Mouse (Mus musculus) heart, embryonic 11.5 days (tissue): ENCODE results near the gene Kif16b. TPM values are rescaled to one million over a fixed set of nuclear protein-coding genes. Genes with fewer than 3 reads are reported as not detected.
"Not testable (repeated sequence)": the region's sequence is repeated elsewhere in the genome, so short reads cannot be mapped to it uniquely, and the experiment has no call there.

ENCODE experiments used
- ATAC-seq: fragments of 200-750 bp; cut with Nextera tagmentation; replicated peaks from 2 replicates; pipeline ENCODE4 v1.8.0; 2017; ENCODE audit warnings: moderate library complexity; ENCODE audit not compliant: insufficient number of reproducible peaks, low FRiP score, low TSS enrichment
- H3K27ac ChIP-seq: fragments of 300-500 bp; sonication (generic); 2 replicates; pipeline ENCODE4 v1.5.1; 2014; ENCODE audit warnings: mild to moderate bottlenecking, low read depth, low read length
- H3K27me3 ChIP-seq: fragments of 300-500 bp; sonication (generic); 2 replicates; pipeline ENCODE4 v1.6.1; 2014; ENCODE audit warnings: mild to moderate bottlenecking, low read length, mixed read lengths; ENCODE audit not compliant: control insufficient read depth, insufficient read depth
- H3K36me3 ChIP-seq: fragments of 300-500 bp; sonication (generic); 2 replicates; pipeline ENCODE4 v1.6.1; 2014; ENCODE audit warnings: mild to moderate bottlenecking, low read length, moderate library complexity, mixed read lengths; ENCODE audit not compliant: control insufficient read depth, insufficient read depth
- H3K4me1 ChIP-seq: fragments of 300-500 bp; sonication (generic); 2 replicates; pipeline ENCODE4 v1.6.1; 2014; ENCODE audit warnings: low read length; ENCODE audit not compliant: control insufficient read depth, insufficient read depth
- H3K4me2 ChIP-seq: fragments of 300-500 bp; sonication (generic); 2 replicates; pipeline ENCODE4 v1.6.1; 2014; ENCODE audit warnings: mild to moderate bottlenecking, moderate library complexity
- H3K4me3 ChIP-seq: fragments of 300-500 bp; sonication (generic); 2 replicates; pipeline ENCODE4 v1.5.1; 2014; ENCODE audit warnings: low read depth, low read length
- H3K9ac ChIP-seq: fragments of 300-500 bp; sonication (generic); 2 replicates; pipeline ENCODE4 v1.6.1; 2014; ENCODE audit warnings: mild to moderate bottlenecking, low read depth, low read length, moderate library complexity
- H3K9me3 ChIP-seq: fragments of 300-500 bp; sonication (generic); replicated peaks from 2 replicates; pipeline ENCODE4 v1.6.1; 2016; ENCODE audit warnings: low read length; ENCODE audit not compliant: control insufficient read depth
- WGBS: fragments of 180-500 bp; shearing (Covaris S2); extraction: QIAGEN DNeasy Blood & Tissue Kit; methylation state at CpG from one replicate; pipeline ENCODE4 v1.1.7; 2014; ENCODE audit not compliant: insufficient replicate concordance; 5-methylcytosine and 5-hydroxymethylcytosine counted together
- polyA plus RNA-seq: library from polyadenylated mRNA; unstranded; fragments of >200 nt; fragmentation: Nextera tagmentation; extraction: Ambion mirVana; gene quantifications from 2 replicates; pipeline ENCODE4 v1.2.1, GENCODE M21; 2014

Kif16b gene
- polyA plus RNA-seq, 1 experiment from 2014 or later: 7.6 TPM

GRCm38 (mm10) chr2:142596176-142597170 lies 304.9 kb downstream of the Kif16b start:
- no peak overlapping the region for H3K4me2 ChIP-seq
- no peaks in the 10 kb centered on the region for H3K9me3 ChIP-seq
- H3K27me3 ChIP-seq: no peaks in the 10 kb centered on the region
- 72% methylated on average over 17 of the region's 17 CpGs for WGBS
- H3K4me1 ChIP-seq: no peaks in the 10 kb centered on the region
- no peaks in the 10 kb centered on the region for H3K36me3 ChIP-seq
- no peak overlapping the region for H3K4me3 ChIP-seq
- no peak for ATAC-seq
- no peak overlapping the region for H3K27ac ChIP-seq
- no peak overlapping the region for H3K9ac ChIP-seq

GRCm38 (mm10) chr2:142590938-142591337 lies 310.4 kb downstream of the Kif16b start:
- Histone ChIP-seq H3K36me3 (no peaks in the 10 kb centered on the region), H3K27ac (0 out of 2 replicates have a peak overlapping the region, but pooled peaks have one; percentile 22), H3K4me3 (no peak overlapping the region), H3K4me1 (peaks cover 3% of the 10 kb centered on the region; the same call in 1 of the 2 replicates), H3K9ac (no peak overlapping the region), H3K27me3 (no peaks in the 10 kb centered on the region), H3K9me3 (no peaks in the 10 kb centered on the region), H3K4me2 (no peak overlapping the region)
- ATAC-seq: peak; percentile 48; the same call in 1 of the 2 replicates

- 0 out of 2 replicates have a peak overlapping the region, but pooled peaks have one; percentile 22 for H3K27ac ChIP-seq
- H3K4me1 ChIP-seq: peaks cover 3% of the 10 kb centered on the region; the same call in 1 of the 2 replicates
- H3K36me3 ChIP-seq: no peaks in the 10 kb centered on the region
- no peaks in the 10 kb centered on the region for H3K9me3 ChIP-seq
- H3K4me2 ChIP-seq: no peak overlapping the region
- WGBS: 50% methylated on average over 6 of the region's 6 CpGs
- H3K4me3 ChIP-seq: no peak overlapping the region
- no peak for ATAC-seq
- H3K27me3 ChIP-seq: no peaks in the 10 kb centered on the region
- H3K9ac ChIP-seq: no peak overlapping the region
These were observed 311.0 kb downstream of the Kif16b start for GRCm38 (mm10) chr2:142590284-142590724.

- no peak overlapping the region for H3K4me3 ChIP-seq
- no peak overlapping the region for H3K9ac ChIP-seq
- no peak overlapping the region for H3K4me2 ChIP-seq
- WGBS: 72% methylated on average over 14 of the region's 14 CpGs
- H3K36me3 ChIP-seq: no peaks in the 10 kb centered on the region
- H3K9me3 ChIP-seq: no peaks in the 10 kb centered on the region
- H3K27ac ChIP-seq: no peak overlapping the region
- peaks cover 3% of the 10 kb centered on the region; the same call in 1 of the 2 replicates for H3K4me1 ChIP-seq
- no peaks in the 10 kb centered on the region for H3K27me3 ChIP-seq
- ATAC-seq: no peak
These were observed 311.7 kb downstream of the Kif16b start for GRCm38 (mm10) chr2:142589403-142590283.

GRCm38 (mm10) chr2:142585845-142586244 lies 315.5 kb downstream of the Kif16b start:
- Histone ChIP-seq H3K9ac (no peak overlapping the region), H3K9me3 (no peaks in the 10 kb centered on the region), H3K36me3 (no peaks in the 10 kb centered on the region), H3K4me3 (no peak overlapping the region), H3K27ac (no peak overlapping the region), H3K4me2 (no peak overlapping the region), H3K27me3 (no peaks in the 10 kb centered on the region), H3K4me1 (peaks cover 3% of the 10 kb centered on the region; the same call in 1 of the 2 replicates)
- ATAC-seq: no peak
- WGBS: 86% methylated on average over 5 of the region's 5 CpGs

GRCm38 (mm10) chr2:142584851-142585737 lies 316.2 kb downstream of the Kif16b start:
- H3K4me2 ChIP-seq: no peak overlapping the region
- 73% methylated on average over 11 of the region's 11 CpGs for WGBS
- ATAC-seq: no peak

GRCm38 (mm10) chr2:142580449-142580848 lies 320.9 kb downstream of the Kif16b start:
- Histone ChIP-seq H3K4me1 (no peaks in the 10 kb centered on the region), H3K36me3 (no peaks in the 10 kb centered on the region), H3K27me3 (no peaks in the 10 kb centered on the region), H3K4me3 (no peak overlapping the region), H3K4me2 (no peak overlapping the region), H3K9ac (no peak overlapping the region), H3K27ac (no peak overlapping the region), H3K9me3 (no peaks in the 10 kb centered on the region)
- no peak for ATAC-seq

More at GRCm38 (mm10) chr2:142584851-142585737, 316.2 kb downstream of the Kif16b start:
- Histone ChIP-seq H3K27ac (no peak overlapping the region), H3K27me3 (no peaks in the 10 kb centered on the region), H3K9ac (no peak overlapping the region), H3K4me3 (no peak overlapping the region), H3K9me3 (no peaks in the 10 kb centered on the region), H3K4me1 (no peaks in the 10 kb centered on the region), H3K36me3 (no peaks in the 10 kb centered on the region)

- H3K9ac ChIP-seq, ATAC-seq, H3K4me3 ChIP-seq, H3K4me2 ChIP-seq, H3K36me3 ChIP-seq, H3K27ac ChIP-seq, H3K27me3 ChIP-seq, H3K4me1 ChIP-seq, H3K9me3 ChIP-seq: not testable (repeated sequence)
- 58% methylated on average over 9 of the region's 9 CpGs for WGBS
These were observed 323.9 kb downstream of the Kif16b start for GRCm38 (mm10) chr2:142577414-142577813.
